Mouse (Mus musculus) layer of hippocampus, postnatal 10 days (tissue): ENCODE measurements around the gene Rbm33. TPM values are rescaled to one million over a fixed set of nuclear protein-coding genes. Genes with fewer than 3 reads are reported as not detected.

Experiments used
- DNase-seq, 2 experiments: peaks; one replicate each; pipeline ENCODE4 v3.0.0; 2021; ENCODE audit warnings: low spot score in 2 of 2
- long read RNA-seq: library from polyadenylated mRNA; stranded (forward); transcript quantifications from one replicate; pipeline ENCODE4 v2.0.0, GENCODE M21; 2023
- total RNA-seq, 2 experiments: library from RNA; stranded (reverse); gene quantifications; 2 replicates each; pipeline ENCODE4 v1.2.3; 2021

Rbm33 gene
- 10 to 100 TPM; 53.5 to 69.9 TPM for total RNA-seq
- long read RNA-seq, transcript Rbm33-201 (7 exons, 3,955 nt), result major isoform, 6 of 15 reads
- long read RNA-seq, partial matches to known transcripts, result 6 of 15 reads
- long read RNA-seq, other reads (novel, unspliced or antisense), result 3 of 15 reads

- peak; percentile 85 to 89 for DNase-seq
Observed at GRCm38 (mm10) chr5:28316722-28317245, at the start of gene Rbm33. Gene Rbm33, plus strand, starts transcription at chr5:28317121.

DNA sequence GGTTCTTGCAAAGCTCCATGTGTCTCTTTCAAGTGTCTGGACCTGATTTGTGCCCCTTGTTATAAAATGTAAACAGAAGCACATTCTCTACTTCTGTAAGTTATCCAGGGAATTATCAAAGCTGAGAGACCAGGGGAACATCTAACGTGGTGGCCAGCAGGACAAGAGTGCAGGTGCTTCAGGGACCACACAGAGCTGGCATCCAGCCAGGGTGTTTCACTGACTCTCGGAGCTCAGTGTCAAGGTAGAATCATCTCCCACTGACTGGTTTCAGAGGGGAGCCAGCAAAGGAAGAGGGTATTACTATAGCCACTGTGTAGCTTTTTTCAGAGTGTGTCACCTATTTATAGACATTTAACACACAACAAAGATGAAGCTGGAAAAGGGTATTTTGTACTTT lies 49.3 kb upstream of the Rbm33 start:
- no peak for DNase-seq

GRCm38 (mm10) chr5:28269469-28269991 lies 47.4 kb upstream of the Rbm33 start:
- no peak for DNase-seq

GRCm38 (mm10) chr5:28272836-28273235 lies 44.1 kb upstream of the Rbm33 start:
- DNase-seq, result no peak

DNA sequence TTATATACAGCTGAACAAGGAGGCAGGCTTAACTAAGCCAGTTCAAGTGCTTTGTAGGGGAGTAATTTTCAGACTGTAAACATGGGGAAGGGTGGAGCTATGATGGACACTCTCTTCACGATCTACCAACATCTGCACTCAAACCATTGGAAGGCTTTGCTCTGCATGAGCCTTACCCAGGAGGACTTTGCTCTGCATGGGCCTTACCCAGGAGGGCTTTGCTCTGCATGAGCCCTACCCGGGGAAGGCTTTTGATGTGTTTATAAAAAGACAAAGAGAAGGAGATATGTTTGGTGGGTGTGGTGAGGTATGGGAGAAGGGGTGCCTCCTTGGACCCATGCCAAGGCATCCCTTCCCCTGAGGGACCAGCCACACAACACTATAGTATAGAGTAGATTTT lies 39.6 kb upstream of the Rbm33 start:
- no peak for DNase-seq

DNA sequence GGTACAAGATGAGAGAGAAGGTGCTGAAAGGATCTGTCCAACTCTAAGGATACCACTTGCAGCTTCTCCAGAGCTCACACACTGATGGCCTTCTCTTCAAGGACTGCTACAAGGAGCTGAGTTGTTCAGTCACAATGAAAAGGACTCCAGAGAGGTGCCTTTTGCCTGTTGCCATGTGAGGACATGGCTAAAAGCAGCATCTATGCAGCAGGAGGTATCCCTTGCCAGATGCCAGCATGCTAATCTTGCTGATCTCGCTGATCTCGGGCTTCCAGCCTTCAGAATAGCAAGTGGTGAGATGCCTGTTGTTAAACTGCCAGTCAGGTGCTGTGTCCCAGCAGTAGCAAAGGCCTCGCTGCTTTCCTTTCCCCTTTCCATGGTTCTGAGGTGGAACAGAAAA lies 27.8 kb upstream of the Rbm33 start:
- DNase-seq, result no peak

DNA sequence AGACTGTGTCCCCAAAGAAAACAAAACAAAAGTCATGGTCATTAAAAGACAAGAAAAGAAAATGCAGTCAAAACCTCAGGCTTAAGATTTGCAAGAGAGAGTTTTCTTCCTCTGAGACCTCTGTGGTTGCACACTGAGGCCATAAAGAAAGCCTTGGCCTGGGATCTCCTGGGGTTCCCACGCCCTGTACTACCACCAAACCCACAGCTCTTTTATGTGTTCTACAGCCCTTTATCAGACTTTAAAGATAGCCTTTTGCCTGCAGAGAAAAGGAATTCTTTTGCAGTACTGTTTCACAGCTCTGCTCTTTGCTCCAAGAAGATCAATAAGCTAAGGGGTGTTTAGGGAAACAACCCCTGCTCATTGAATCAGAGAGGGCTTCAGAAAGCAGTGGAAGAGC lies 26.3 kb upstream of the Rbm33 start:
- DNase-seq, result no peak

GRCm38 (mm10) chr5:28291118-28291850 lies 25.6 kb upstream of the Rbm33 start:
- DNase-seq, result no peak

GRCm38 (mm10) chr5:28292281-28292680 lies 24.6 kb upstream of the Rbm33 start:
- no peak for DNase-seq

DNA sequence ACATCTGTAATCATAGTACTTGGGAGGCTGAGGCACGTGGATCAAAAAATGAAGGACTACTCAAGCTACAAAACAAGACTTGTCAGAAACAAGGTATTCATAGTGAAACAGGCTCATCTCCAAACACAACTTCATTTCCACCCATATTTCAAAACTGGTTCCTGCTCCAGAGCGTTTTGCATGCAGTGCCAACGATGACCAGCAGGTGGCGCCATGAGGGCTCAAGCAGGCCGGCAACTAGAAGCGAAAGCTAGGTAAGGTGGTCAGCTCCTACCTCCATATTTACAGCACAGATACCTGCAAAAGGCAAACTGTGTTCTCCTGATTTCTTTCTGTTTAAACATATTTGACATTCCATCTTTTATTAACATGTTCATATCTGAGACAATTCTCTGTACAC lies 22.9 kb upstream of the Rbm33 start:
- peak; percentile 90 for DNase-seq

DNA sequence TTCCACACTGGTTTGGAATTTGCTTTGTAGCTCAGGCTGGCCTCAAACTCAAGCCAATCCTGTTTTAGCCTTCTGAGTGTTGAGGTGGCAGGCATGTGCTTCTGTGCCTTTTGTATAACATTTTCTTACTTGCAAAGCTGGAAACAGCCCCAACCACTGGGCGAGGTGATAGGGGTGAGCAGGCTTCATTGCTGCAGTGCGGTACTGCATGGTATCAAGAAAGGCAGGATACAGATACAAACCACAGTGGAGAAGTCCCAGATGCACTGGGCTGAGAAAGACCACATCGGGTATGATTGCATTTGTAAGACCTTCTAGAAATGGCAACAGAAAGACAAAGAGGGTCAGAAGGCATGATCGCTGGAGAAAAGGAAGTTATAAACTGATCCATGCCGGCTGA lies 18.8 kb upstream of the Rbm33 start:
- DNase-seq, result no peak

GRCm38 (mm10) chr5:28298693-28299092 lies 18.2 kb upstream of the Rbm33 start:
- no peak for DNase-seq

DNA sequence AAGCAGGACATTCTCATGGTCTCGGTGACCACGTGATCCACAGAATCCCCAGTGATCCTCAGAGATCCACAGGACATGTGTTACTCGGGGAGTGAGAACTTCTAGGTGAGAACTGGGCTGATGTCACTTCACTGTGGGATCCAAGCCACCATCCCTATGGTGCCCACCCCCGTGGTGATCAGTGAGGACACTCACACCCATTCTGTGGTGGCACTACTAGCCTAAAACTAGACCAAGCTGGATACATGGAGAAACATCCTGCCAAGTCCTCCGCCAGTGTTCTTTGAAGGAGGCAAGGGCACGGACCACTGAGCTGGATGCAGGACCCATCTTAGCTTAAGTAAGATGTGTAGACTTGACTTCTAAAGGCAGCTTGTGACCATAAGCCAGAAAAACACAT lies 17.6 kb upstream of the Rbm33 start:
- no peak for DNase-seq

GRCm38 (mm10) chr5:28302671-28303070 lies 14.2 kb upstream of the Rbm33 start:
- no peak for DNase-seq

DNA sequence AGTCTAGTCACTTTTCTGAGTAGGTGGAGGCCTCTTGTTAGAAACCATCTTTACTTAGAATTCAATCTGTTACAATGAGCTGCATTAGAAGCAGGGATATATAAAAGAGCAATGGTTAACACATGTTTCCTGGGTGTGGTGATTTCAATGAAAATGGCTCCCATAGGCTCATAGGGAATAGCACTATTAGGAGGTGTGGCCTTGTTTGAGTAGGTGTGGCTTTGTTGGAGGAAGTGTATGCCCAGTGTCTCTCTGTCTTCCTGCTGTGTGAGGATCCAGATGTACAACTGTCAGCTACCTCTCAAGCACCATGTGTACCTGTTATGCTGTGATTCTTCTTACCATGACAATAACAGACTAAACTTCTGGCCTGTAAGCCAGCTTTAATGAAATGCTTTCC lies 12.4 kb upstream of the Rbm33 start:
- no peak for DNase-seq

DNA sequence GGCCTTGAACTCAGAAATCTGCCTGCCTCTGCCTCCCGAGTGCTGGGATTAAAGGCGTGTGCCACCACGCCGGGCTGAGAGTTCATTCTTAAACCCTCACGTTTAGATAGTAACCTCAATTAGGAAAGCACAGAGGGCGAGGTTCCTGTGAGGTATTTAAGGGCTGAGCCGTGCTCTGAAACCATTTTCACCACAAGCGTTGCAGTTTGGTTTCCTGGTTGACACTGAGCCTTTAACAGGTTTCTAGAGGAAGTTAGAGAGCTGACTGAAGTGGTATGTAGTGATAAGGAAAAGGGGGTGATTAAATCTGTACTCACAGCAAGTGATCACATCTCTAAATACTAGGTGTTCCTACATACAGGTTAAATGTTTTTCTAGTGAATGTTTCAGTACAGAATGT lies 1.4 kb upstream of the Rbm33 start:
- DNase-seq, result no peak

DNA sequence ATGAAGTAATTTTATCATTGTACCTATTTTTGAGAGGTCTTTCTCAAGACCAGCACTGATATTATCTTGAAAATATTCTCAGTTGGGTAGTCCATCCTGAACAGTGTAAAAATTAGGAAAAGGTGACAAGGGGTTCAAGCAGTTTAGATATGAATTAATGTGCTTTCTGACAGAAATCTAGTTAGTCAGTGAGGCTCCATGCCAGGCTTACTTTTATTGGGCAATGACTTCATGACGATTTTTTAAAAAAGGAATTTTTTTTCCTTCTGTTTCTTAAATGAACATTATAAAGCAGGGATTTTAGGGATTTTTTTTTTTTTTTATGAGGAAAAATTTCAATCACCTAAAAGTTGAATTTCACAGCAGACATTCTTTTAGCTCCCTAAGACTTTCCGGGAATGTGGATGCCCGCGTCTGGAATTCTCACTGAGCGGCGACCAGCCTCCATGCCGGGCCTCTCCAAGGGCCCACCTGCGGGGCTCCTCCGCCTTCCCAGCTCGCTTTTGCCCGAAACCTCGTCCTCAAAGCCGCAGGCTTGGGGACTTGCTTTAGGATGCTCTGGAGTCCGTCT lies 685 bp upstream of the Rbm33 start:
- DNase-seq, result no peak

DNA sequence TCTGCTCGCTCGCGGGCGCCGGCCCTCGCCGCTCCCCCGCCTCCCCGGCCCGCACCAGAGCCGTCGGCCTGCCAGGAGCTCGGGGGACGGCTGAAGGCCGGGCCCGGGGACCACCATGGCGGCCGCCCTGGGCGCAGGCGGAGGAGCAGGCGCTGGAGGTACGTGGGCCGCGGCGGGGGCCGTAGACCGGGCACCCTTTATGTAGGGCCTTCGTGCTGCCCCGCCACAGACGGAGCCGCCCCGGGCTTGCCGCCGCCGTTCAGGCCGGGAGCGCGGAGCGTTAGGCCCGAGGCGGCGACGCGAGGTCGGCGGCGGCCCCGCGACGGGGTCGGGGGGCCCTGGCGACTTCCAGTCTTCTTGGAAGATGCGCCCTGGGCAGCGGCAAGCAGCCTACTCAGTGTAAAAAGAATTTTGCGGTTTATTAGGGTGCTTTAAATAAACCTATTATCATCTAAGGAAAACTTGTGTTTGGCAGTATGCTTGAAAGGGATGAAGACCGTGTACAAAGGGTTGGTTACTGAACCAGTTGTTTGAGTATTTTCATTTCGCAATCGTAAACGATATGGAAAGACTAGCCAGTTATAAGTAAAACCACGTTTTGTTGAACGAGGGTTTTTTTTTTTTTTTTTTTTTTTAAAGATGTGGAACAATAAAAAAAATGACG lies 464 bp downstream of the Rbm33 start:
- no peak for DNase-seq

GRCm38 (mm10) chr5:28317917-28318267 lies 971 bp downstream of the Rbm33 start:
- no peak for DNase-seq

DNA sequence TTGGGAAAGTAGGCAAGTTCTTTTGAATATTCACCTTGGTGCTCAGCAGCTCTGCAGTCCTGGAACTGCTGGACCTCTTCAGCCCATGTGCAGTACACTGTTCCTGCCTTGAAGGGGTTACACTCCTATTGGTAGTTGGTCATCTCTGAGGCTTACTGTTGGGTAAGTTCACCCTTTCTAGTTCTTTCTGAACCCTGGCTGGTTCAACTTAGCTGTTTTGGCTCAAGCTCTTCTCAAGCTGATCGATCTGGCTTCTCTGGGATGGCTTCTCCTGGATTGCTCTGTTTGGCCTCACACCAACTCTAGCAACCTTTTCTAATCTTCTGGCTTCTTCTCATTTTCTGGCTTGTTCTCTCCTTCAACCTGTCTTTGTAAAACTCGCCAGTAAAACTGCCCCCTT lies 1.8 kb downstream of the Rbm33 start:
- no peak for DNase-seq

DNA sequence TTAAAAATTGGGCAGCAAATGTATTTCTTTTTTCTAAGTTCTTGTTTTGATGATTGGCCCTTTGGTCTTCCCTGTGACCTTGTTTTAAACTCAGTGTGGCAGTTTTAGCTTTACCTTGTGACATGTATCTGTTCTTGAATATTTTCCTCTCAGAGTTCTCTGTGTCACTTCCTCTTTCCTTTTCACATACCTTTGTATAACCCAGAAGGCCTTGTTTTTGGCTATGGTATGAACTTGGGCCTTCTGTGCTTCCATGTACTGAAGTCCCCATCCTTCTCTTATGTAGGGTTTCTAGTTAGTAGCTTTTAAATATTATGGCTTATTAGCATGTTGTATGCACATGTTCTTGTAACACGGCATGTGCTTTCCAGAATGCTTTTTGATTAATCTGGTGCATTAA lies 4.8 kb downstream of the Rbm33 start:
- DNase-seq, result no peak

DNA sequence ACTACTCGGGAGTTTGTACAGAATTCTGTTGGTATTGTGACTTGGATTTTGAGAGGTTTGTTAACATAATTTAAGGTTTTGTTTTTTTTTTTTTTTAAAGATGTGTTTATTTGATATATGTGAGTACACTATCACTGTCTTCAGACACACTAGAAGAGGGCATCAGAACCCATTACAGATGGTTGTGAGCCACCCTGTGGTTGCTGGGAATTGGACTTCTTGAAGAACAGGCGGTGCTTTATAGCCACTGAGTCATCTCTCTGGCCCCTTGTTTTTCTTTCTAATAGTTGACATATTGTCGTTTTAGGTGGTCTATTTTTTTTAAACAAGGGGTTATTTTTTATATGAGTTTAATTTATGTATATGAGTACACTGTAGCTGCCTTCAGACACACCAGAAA lies 5.3 kb downstream of the Rbm33 start:
- no peak for DNase-seq
